Mouse (Mus musculus): ENCODE measurements at regions not wholly inside any gene's neighbourhood (a gene's known extent, or its start where the extent isn't known, plus 50 kb on each side); places are given as distances from the start of the nearest gene placed in this dataset.
A peak's percentile ranks its signal among the peaks of the same experiment; 100 is the strongest.

- H3K27me3 ChIP-seq (ENCODE audit: insufficient read depth, low read length): no peaks in the 10 kb centered on the region
- H3K4me3 ChIP-seq (ENCODE audit: low read length): no peak overlapping the region
- H3K9me3 ChIP-seq (ENCODE audit: low read length): no peaks in the 10 kb centered on the region
- no peak overlapping the region for H3K4me2 ChIP-seq (replicated peaks; ENCODE audit: low read depth, low read length)
- no peak overlapping the region for H3K9ac ChIP-seq (replicated peaks; ENCODE audit: low read length)
- H3K4me1 ChIP-seq (ENCODE audit: insufficient read depth, low read length): no peaks in the 10 kb centered on the region
- no peak for ATAC-seq (ENCODE audit: low FRiP score, low TSS enrichment)
- H3K36me3 ChIP-seq (ENCODE audit: insufficient read depth, low read length): no peaks in the 10 kb centered on the region
- 97% methylated on average over 1 of the region's 1 CpGs for WGBS
- H3K27ac ChIP-seq (ENCODE audit: low read length): no peak overlapping the region
These were observed 305.9 kb downstream of the Brinp1 start for GRCm38 (mm10) chr4:68648311-68648710.

GRCm38 (mm10) chr4:68633299-68633698 lies 320.9 kb downstream of the Brinp1 start:
- no peak overlapping the region for H3K9ac ChIP-seq (replicated peaks; ENCODE audit: low read length)
- H3K4me1 ChIP-seq (ENCODE audit: insufficient read depth, low read length): no peaks in the 10 kb centered on the region
- no peak overlapping the region for H3K4me2 ChIP-seq (replicated peaks; ENCODE audit: low read depth, low read length)
- WGBS: 86% methylated on average over 2 of the region's 2 CpGs
- H3K9me3 ChIP-seq (ENCODE audit: low read length): no peaks in the 10 kb centered on the region
- no peaks in the 10 kb centered on the region for H3K27me3 ChIP-seq (ENCODE audit: insufficient read depth, low read length)
- H3K27ac ChIP-seq (ENCODE audit: low read length): no peak overlapping the region
- H3K36me3 ChIP-seq (ENCODE audit: insufficient read depth, low read length): no peaks in the 10 kb centered on the region
- H3K4me3 ChIP-seq (ENCODE audit: low read length): no peak overlapping the region
- ATAC-seq (ENCODE audit: low FRiP score, low TSS enrichment): no peak

GRCm38 (mm10) chr4:68624025-68624342 lies 330.2 kb downstream of the Brinp1 start:
- no peak overlapping the region for H3K4me2 ChIP-seq (replicated peaks; ENCODE audit: low read depth, low read length)
- no peaks in the 10 kb centered on the region for H3K9me3 ChIP-seq (ENCODE audit: low read length)
- 49% methylated on average over 4 of the region's 4 CpGs for WGBS
- no peaks in the 10 kb centered on the region for H3K36me3 ChIP-seq (ENCODE audit: insufficient read depth, low read length)
- no peak for ATAC-seq (ENCODE audit: low FRiP score, low TSS enrichment)
- H3K27me3 ChIP-seq (ENCODE audit: insufficient read depth, low read length): no peaks in the 10 kb centered on the region
- H3K27ac ChIP-seq (ENCODE audit: low read length): no peak overlapping the region
- H3K9ac ChIP-seq (replicated peaks; ENCODE audit: low read length): no peak overlapping the region
- no peaks in the 10 kb centered on the region for H3K4me1 ChIP-seq (ENCODE audit: insufficient read depth, low read length)
- no peak overlapping the region for H3K4me3 ChIP-seq (ENCODE audit: low read length)

- no peaks in the 10 kb centered on the region for H3K36me3 ChIP-seq (ENCODE audit: insufficient read depth, low read length)
- H3K9ac ChIP-seq (replicated peaks; ENCODE audit: low read length): no peak overlapping the region
- no peaks in the 10 kb centered on the region for H3K27me3 ChIP-seq (ENCODE audit: insufficient read depth, low read length)
- WGBS: 50% methylated on average over 7 of the region's 7 CpGs
- no peak overlapping the region for H3K4me3 ChIP-seq (ENCODE audit: low read length)
- no peak overlapping the region for H3K27ac ChIP-seq (ENCODE audit: low read length)
- H3K4me2 ChIP-seq (replicated peaks; ENCODE audit: low read depth, low read length): no peak overlapping the region
- H3K4me1 ChIP-seq (ENCODE audit: insufficient read depth, low read length): no peaks in the 10 kb centered on the region
- ATAC-seq (ENCODE audit: low FRiP score, low TSS enrichment): peak; percentile 35; the same call in 1 of the 2 replicates
- no peaks in the 10 kb centered on the region for H3K9me3 ChIP-seq (ENCODE audit: low read length)
These were observed 330.8 kb downstream of the Brinp1 start for GRCm38 (mm10) chr4:68623125-68624024.

- ATAC-seq (ENCODE audit: low FRiP score, low TSS enrichment): no peak
- Histone ChIP-seq H3K4me1 (ENCODE audit: insufficient read depth, low read length) (no peaks in the 10 kb centered on the region), H3K36me3 (ENCODE audit: insufficient read depth, low read length) (no peaks in the 10 kb centered on the region), H3K9me3 (ENCODE audit: low read length) (no peaks in the 10 kb centered on the region), H3K27ac (ENCODE audit: low read length) (no peak overlapping the region), H3K9ac (replicated peaks; ENCODE audit: low read length) (no peak overlapping the region), H3K27me3 (ENCODE audit: insufficient read depth, low read length) (no peaks in the 10 kb centered on the region), H3K4me3 (ENCODE audit: low read length) (no peak overlapping the region), H3K4me2 (replicated peaks; ENCODE audit: low read depth, low read length) (no peak overlapping the region)
- WGBS: 89% methylated on average over 3 of the region's 3 CpGs
These were observed 333.6 kb downstream of the Brinp1 start for GRCm38 (mm10) chr4:68620585-68620984.

- Histone ChIP-seq H3K4me1 (ENCODE audit: insufficient read depth, low read length) (no peaks in the 10 kb centered on the region), H3K27ac (ENCODE audit: low read length) (no peak overlapping the region), H3K36me3 (ENCODE audit: insufficient read depth, low read length) (no peaks in the 10 kb centered on the region), H3K9me3 (ENCODE audit: low read length) (no peaks in the 10 kb centered on the region), H3K9ac (replicated peaks; ENCODE audit: low read length) (no peak overlapping the region), H3K4me3 (ENCODE audit: low read length) (no peak overlapping the region), H3K27me3 (ENCODE audit: insufficient read depth, low read length) (no peaks in the 10 kb centered on the region), H3K4me2 (replicated peaks; ENCODE audit: low read depth, low read length) (no peak overlapping the region)
- 72% methylated on average over 2 of the region's 2 CpGs for WGBS
- no peak for ATAC-seq (ENCODE audit: low FRiP score, low TSS enrichment)
These were observed 338.3 kb downstream of the Brinp1 start for GRCm38 (mm10) chr4:68615706-68616397.

- no peak overlapping the region for H3K9ac ChIP-seq (replicated peaks; ENCODE audit: low read length)
- WGBS: 74% methylated on average over 5 of the region's 6 CpGs
- no peaks in the 10 kb centered on the region for H3K36me3 ChIP-seq (ENCODE audit: insufficient read depth, low read length)
- no peaks in the 10 kb centered on the region for H3K9me3 ChIP-seq (ENCODE audit: low read length)
- no peak overlapping the region for H3K4me3 ChIP-seq (ENCODE audit: low read length)
- ATAC-seq (ENCODE audit: low FRiP score, low TSS enrichment): no peak
- H3K27me3 ChIP-seq (ENCODE audit: insufficient read depth, low read length): no peaks in the 10 kb centered on the region
- no peak overlapping the region for H3K4me2 ChIP-seq (replicated peaks; ENCODE audit: low read depth, low read length)
- no peaks in the 10 kb centered on the region for H3K4me1 ChIP-seq (ENCODE audit: insufficient read depth, low read length)
- no peak overlapping the region for H3K27ac ChIP-seq (ENCODE audit: low read length)
These were observed 341.8 kb downstream of the Brinp1 start for GRCm38 (mm10) chr4:68612263-68613012.

GRCm38 (mm10) chr4:68595256-68595655 lies 358.9 kb downstream of the Brinp1 start:
- H3K4me3 ChIP-seq (ENCODE audit: low read length): no peak overlapping the region
- WGBS: 78% methylated on average over 1 of the region's 1 CpGs
- no peak for ATAC-seq (ENCODE audit: low FRiP score, low TSS enrichment)

GRCm38 (mm10) chr4:68575375-68575774 lies 378.8 kb downstream of the Brinp1 start:
- H3K9me3 ChIP-seq (ENCODE audit: low read length): no peaks in the 10 kb centered on the region
- H3K36me3 ChIP-seq (ENCODE audit: insufficient read depth, low read length): no peaks in the 10 kb centered on the region
- WGBS: 84% methylated on average over 5 of the region's 5 CpGs
- no peak overlapping the region for H3K27ac ChIP-seq (ENCODE audit: low read length)
- no peak for ATAC-seq (ENCODE audit: low FRiP score, low TSS enrichment)
- H3K9ac ChIP-seq (replicated peaks; ENCODE audit: low read length): no peak overlapping the region
- no peak overlapping the region for H3K4me3 ChIP-seq (ENCODE audit: low read length)
- no peaks in the 10 kb centered on the region for H3K4me1 ChIP-seq (ENCODE audit: insufficient read depth, low read length)
- H3K4me2 ChIP-seq (replicated peaks; ENCODE audit: low read depth, low read length): no peak overlapping the region
- H3K27me3 ChIP-seq (ENCODE audit: insufficient read depth, low read length): no peaks in the 10 kb centered on the region

More at GRCm38 (mm10) chr4:68595256-68595655, 358.9 kb downstream of the Brinp1 start:
- Histone ChIP-seq H3K4me2 (replicated peaks; ENCODE audit: low read depth, low read length) (no peak overlapping the region), H3K9me3 (ENCODE audit: low read length) (no peaks in the 10 kb centered on the region), H3K9ac (replicated peaks; ENCODE audit: low read length) (no peak overlapping the region), H3K27ac (ENCODE audit: low read length) (no peak overlapping the region), H3K36me3 (ENCODE audit: insufficient read depth, low read length) (no peaks in the 10 kb centered on the region), H3K4me1 (ENCODE audit: insufficient read depth, low read length) (no peaks in the 10 kb centered on the region), H3K27me3 (ENCODE audit: insufficient read depth, low read length) (no peaks in the 10 kb centered on the region)
